Mouse (Mus musculus) spleen, postnatal 10 days (tissue): Measurements from ENCODE around the gene Csf3.
A peak's percentile ranks its signal among the peaks of the same experiment; 100 is the strongest.
"Not testable (repeated sequence)": the region's sequence is repeated elsewhere in the genome, so short reads cannot be mapped to it uniquely, and the experiment has no call there.

Experiments
- DNase-seq, 2 experiments: peaks; one replicate each; pipeline ENCODE4 v3.0.0; 2021 to 2022; ENCODE audit warnings: low spot score in 2 of 2

The Csf3 gene

GRCm38 (mm10) chr11:98696454-98697216 lies 4.4 kb upstream of the Csf3 start:
- DNase-seq: no peak

GRCm38 (mm10) chr11:98697225-98697624 lies 3.8 kb upstream of the Csf3 start:
- no peak for DNase-seq

GRCm38 (mm10) chr11:98698849-98699640 lies 2.0 kb upstream of the Csf3 start:
- no peak for DNase-seq

DNA sequence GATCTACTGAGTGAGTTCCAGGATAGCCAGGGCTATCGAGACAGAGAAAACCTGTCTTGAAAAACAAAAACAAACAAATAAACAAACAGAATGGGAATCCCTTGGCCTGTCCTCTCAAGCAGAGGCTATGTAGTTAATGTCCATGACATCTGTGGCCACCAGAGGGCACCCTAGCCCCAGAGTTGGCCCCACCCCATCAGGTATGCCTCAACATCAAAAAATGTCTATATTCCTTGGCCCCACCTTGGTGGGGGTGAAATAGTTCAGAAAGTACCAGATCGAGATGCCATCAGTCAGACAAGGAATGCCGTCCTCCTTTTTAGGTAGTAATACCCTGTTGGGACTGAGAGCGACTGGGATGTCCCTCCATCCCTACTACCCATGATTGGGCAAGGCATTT lies 1.2 kb upstream of the Csf3 start:
- peak; percentile 73 to 87 for DNase-seq

GRCm38 (mm10) chr11:98702323-98702722 lies 1.3 kb downstream of the Csf3 start:
- no peak for DNase-seq

- no peak for DNase-seq
Measured at GRCm38 (mm10) chr11:98705021-98705420, 4.0 kb downstream of the Csf3 start.

GRCm38 (mm10) chr11:98707401-98708281 lies 6.6 kb downstream of the Csf3 start:
- DNase-seq: no peak

GRCm38 (mm10) chr11:98708282-98708956 lies 7.4 kb downstream of the Csf3 start:
- DNase-seq: no peak

DNA sequence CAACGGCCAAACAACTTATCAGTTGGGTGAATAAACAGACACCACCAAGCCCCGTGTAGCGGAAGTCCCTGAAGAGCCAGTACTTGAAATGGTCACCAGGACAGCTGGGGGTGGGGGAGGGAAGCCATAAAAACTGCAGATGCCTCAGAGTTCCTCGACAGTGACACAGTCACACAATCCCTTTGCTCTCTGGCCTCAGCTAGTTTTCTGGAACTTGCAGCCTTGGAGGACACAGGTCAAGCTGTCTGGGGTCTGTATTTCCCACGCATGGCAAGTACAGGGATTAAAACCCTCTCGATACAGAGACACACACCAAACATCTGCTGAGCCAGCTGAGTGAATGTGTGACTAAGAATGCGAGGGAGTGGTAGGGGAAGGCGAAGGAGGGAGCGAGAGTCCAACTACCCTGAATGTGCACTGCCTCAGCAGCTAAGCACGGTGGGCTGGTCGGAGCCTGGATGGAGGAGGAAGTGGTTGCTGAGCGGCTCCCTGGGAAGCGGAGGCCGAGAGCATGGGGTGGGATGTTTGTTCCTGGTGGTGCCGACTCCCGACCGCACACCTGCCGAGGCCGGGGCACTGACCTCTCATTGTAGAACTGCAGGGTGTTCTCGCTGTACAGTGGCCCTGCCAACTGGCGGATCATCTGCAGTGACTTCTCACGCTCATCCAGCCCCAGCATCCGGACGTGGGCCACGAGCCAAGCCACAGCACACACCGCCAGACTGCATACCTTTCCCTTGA lies 8.1 kb downstream of the Csf3 start:
- no peak for DNase-seq

GRCm38 (mm10) chr11:98710416-98711045 lies 9.5 kb downstream of the Csf3 start:
- DNase-seq: peak; percentile 76 to 88

DNA sequence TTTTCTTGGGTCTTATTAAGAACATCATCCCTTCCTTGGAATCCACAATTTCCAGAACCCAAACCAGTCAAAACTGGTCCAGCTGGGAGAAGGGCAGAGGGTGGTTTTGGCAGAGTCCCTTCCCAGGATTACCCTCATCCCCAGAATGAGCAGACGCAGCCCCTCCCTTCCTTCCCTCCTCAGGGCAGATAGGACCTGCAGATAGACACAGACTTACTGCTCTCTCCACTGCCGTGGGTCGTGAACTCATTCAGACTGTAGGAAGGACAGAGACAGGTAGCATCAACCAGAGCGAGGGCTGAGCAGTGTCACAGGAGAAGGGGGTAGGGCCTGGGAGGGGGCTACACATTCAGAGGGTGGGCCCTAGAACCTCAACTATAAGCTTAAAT lies 10.0 kb downstream of the Csf3 start:
- no peak for DNase-seq

GRCm38 (mm10) chr11:98712009-98712408 lies 10.9 kb downstream of the Csf3 start:
- DNase-seq: not testable (repeated sequence)

DNA sequence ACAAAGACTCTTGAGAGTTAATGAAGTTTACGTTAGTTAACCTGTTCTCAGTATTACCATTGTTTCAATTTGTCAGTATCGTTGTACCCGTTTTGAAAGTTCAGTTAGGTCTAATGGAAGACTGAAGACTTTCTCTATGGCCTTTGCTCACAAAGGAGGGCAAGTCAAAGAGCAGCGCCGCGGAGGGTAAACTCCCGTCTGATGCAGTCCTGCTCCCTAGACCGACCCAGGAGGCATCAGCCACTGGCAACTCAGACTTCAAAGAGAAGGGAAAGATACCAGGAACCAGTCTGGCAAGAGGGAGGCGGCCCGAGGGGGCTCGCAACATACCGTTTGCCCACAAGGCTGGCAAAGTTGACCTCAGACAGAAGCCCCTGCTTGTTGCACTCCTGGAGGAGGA lies 12.6 kb downstream of the Csf3 start:
- no peak for DNase-seq

- DNase-seq: no peak
Measured at GRCm38 (mm10) chr11:98715946-98716345, 14.9 kb downstream of the Csf3 start.

DNA sequence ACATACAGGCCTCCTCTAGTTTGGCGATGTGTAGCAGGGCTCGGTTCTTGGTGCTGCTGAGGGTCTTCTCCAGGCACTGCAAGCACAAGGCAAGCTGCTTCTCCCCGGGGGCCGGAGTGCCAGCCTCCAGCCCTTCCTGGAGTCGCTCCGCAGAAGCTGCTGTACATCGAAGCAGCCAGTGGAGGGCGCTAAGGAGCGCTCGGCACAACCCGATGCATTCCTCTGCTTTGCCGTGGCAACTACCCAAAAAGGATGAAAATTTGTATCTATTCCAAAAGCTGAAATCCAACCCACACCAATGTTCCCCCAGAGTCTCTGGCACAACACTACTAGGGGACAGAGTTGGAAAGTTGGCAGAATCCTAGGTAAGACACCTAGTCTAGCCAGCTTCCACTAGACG lies 16.8 kb downstream of the Csf3 start:
- DNase-seq: peak; percentile 33 to 76

GRCm38 (mm10) chr11:98720756-98721155 lies 19.7 kb downstream of the Csf3 start:
- DNase-seq: no peak

- DNase-seq: no peak
Measured at GRCm38 (mm10) chr11:98721458-98722226, 20.6 kb downstream of the Csf3 start.

GRCm38 (mm10) chr11:98723098-98723497 lies 22.0 kb downstream of the Csf3 start:
- no peak for DNase-seq

DNA sequence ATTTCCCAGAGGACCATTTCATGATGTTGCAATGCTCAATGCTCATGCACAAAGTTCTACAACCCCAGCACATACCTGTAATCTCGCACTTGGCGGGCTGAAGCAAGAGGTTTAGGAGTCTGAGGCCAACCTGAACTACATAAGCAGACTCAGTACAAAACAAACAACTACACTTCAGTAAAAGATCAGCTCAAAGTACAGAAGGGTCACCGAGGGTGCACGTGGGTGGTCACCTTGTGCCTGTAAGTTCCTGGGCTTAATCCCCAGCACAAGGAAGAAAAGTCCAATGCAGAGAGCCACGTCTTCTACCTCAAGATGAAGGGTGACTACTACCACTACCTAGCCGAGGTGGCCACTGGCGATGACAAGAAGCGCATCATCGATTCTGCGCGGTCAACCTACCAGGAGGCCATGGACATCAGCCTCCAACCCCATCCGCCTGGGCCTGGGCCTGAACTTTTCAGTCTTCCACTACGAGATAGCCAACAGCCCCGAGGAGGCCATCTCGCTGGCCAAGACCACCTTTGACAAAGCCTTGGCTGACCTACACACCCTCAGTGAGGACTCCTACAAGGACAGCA lies 25.0 kb downstream of the Csf3 start:
- no peak for DNase-seq
